Comparison of ENCODE assay signal across 8 mouse cellular contexts in genomic region chr2:153345454-153346220, GRCm38 (mm10). TPM values are rescaled to one million over a fixed set of nuclear protein-coding genes. Genes with fewer than 3 reads are reported as not detected.
DNase-seq lines count a peak whose midpoint lies in the region; ATAC-seq and TF ChIP-seq lines count a peak whose summit lies in the region.

Gene Asxl1, plus strand, starts transcription at chr2:153345829.

- no peak for TF ChIP-seq CTCF in MEL (IDR thresholded peaks at IDR 0.05 in 2 of 3, conservative IDR thresholded peaks at IDR 0.05 in 1 of 3; ENCODE audit: control insufficient read depth in 1 of 3, insufficient read depth in 1 of 3, low read depth in 2 of 3, low read length in 3 of 3, poor library complexity in 1 of 3, severe bottlenecking in 1 of 3)
- no peak for TF ChIP-seq CTCF in cerebellum, adult 2 months (IDR thresholded peaks at IDR 0.05; ENCODE audit: borderline replicate concordance, insufficient read depth, low read depth, low read length)
- TF ChIP-seq CTCF in forebrain, postnatal 0 days (IDR thresholded peaks at IDR 0.05; ENCODE audit: low read depth) = no peak

- 0 out of 4 replicates have a peak, but pooled peaks of 1 of the 2 experiments have one; percentile 2 for TF ChIP-seq EP300 in MEL (IDR thresholded peaks at IDR 0.05; ENCODE audit: low read depth in 1 of 2, low read length in 2 of 2)

- H3K27ac ChIP-seq in MEL (ENCODE audit: control insufficient read depth, low read depth, low read length) = peak within 1 kb of the TSS; percentile 96
- H3K27ac ChIP-seq in cerebellum, adult 2 months (ENCODE audit: insufficient read depth, low read length) = peak within 1 kb of the TSS; percentile 54
- H3K27ac ChIP-seq in forebrain, postnatal 0 days (ENCODE audit: low read depth, low read length) = peak within 1 kb of the TSS; percentile 97
- peak within 1 kb of the TSS; percentile 100 for H3K27ac ChIP-seq in lung, embryonic 15.5 days

- peaks cover 36% of the 10 kb centered on the region for H3K79me2 ChIP-seq in MEL (ENCODE audit: control insufficient read depth, insufficient read depth, low read length, poor library complexity)

- peak; percentile 59 to 65; a peak in 2 of 4 replicates for TF ChIP-seq POLR2A in MEL (IDR thresholded peaks at IDR 0.05; ENCODE audit: control insufficient read depth in 1 of 2, insufficient read depth in 1 of 2, low read depth in 1 of 2, low read length in 2 of 2, poor library complexity in 1 of 2)
- peak; percentile 31; the same call in 1 of the 2 replicates for TF ChIP-seq POLR2A in cerebellum, adult 2 months (IDR thresholded peaks at IDR 0.05; ENCODE audit: borderline replicate concordance, insufficient read depth, low read length)

- peaks cover 25 to 35% of the 10 kb centered on the region in 2 experiments for H3K4me1 ChIP-seq in MEL (ENCODE audit: control insufficient read depth in 1 of 2, insufficient read depth in 2 of 2, low read length in 2 of 2)
- peaks cover 3% of the 10 kb centered on the region; the same call in 1 of the 2 replicates for H3K4me1 ChIP-seq in cerebellum, adult 2 months (ENCODE audit: control insufficient read depth, insufficient read depth, low read length)
- H3K4me1 ChIP-seq in forebrain, postnatal 0 days (ENCODE audit: insufficient read depth) = peaks cover 20% of the 10 kb centered on the region
- H3K4me1 ChIP-seq in lung, embryonic 15.5 days = peaks cover 33% of the 10 kb centered on the region

- no peaks in the 10 kb centered on the region for H3K9me3 ChIP-seq in MEL (replicated peaks; ENCODE audit: insufficient read depth, low read length)
- no peaks in the 10 kb centered on the region for H3K9me3 ChIP-seq in forebrain, postnatal 0 days (ENCODE audit: low read length)
- no peaks in the 10 kb centered on the region for H3K9me3 ChIP-seq in lung, embryonic 15.5 days

- H3K4me2 ChIP-seq in forebrain, postnatal 0 days (ENCODE audit: low read depth) = peak within 1 kb of the TSS; percentile 76
- peak within 1 kb of the TSS; percentile 64 for H3K4me2 ChIP-seq in lung, embryonic 15.5 days

- no peaks in the 10 kb centered on the region for H3K27me3 ChIP-seq in MEL (ENCODE audit: control insufficient read depth in 1 of 2, insufficient read depth in 2 of 2, low read length in 2 of 2)
- H3K27me3 ChIP-seq in cerebellum, adult 2 months (ENCODE audit: control insufficient read depth, insufficient read depth, low read length) = no peaks in the 10 kb centered on the region
- H3K27me3 ChIP-seq in forebrain, postnatal 0 days (ENCODE audit: insufficient read depth, low read length) = no peaks in the 10 kb centered on the region
- no peaks in the 10 kb centered on the region for H3K27me3 ChIP-seq in lung, embryonic 15.5 days

- H3K36me3 ChIP-seq in MEL (ENCODE audit: control insufficient read depth in 1 of 2, insufficient read depth in 2 of 2, low read length in 2 of 2) = peaks cover 2 to 49% of the 10 kb centered on the region in 2 experiments; a peak in 3 of 4 replicates
- H3K36me3 ChIP-seq in forebrain, postnatal 0 days (ENCODE audit: insufficient read depth) = no peaks in the 10 kb centered on the region
- H3K36me3 ChIP-seq in lung, embryonic 15.5 days = peaks cover 6% of the 10 kb centered on the region; the same call in 1 of the 2 replicates

- peak; percentile 99 for DNase-seq in MEL (ENCODE audit: low read depth, low spot score)
- peak; percentile 94 to 96 for DNase-seq in cerebellum, adult 2 months
- peak; percentile 98 for DNase-seq in forebrain, postnatal 0 days
- DNase-seq in heart, postnatal 4 days = peak; percentile 97
- DNase-seq in layer of hippocampus, adult 8-10 months (ENCODE audit: low spot score in 2 of 2) = peak; percentile 95 to 98
- peak; percentile 98 for DNase-seq in ovary, adult 18-20 months (ENCODE audit: low spot score)
- peak; percentile 97 for DNase-seq in thymus, postnatal 0 days (ENCODE audit: low spot score)

- ATAC-seq in forebrain, postnatal 0 days = peak; percentile 98
- ATAC-seq in lung, embryonic 15.5 days (ENCODE audit: borderline replicate concordance, extremely low read depth, low FRiP score, low TSS enrichment) = peak; percentile 95

- peak within 1 kb of the TSS; percentile 82 to 85 for H3K4me3 ChIP-seq in MEL (ENCODE audit: control insufficient read depth in 1 of 2, insufficient read depth in 1 of 2, low read depth in 2 of 2, low read length in 2 of 2)
- peak within 1 kb of the TSS; percentile 91 for H3K4me3 ChIP-seq in cerebellum, adult 2 months (replicated peaks; ENCODE audit: insufficient read depth, low read depth, low read length)
- peak within 1 kb of the TSS; percentile 97 for H3K4me3 ChIP-seq in forebrain, postnatal 0 days (ENCODE audit: low read depth, low read length)
- peak within 1 kb of the TSS; percentile 84 for H3K4me3 ChIP-seq in lung, embryonic 15.5 days

- WGBS in cerebellum, adult 2 months = under 1% methylated on average over 77 of the region's 79 CpGs
- under 1% methylated on average over 72 of the region's 79 CpGs for WGBS in forebrain, postnatal 0 days
- under 1% methylated on average over 71 of the region's 79 CpGs for WGBS in lung, embryonic 15.5 days

- TF ChIP-seq RAD21 in MEL (IDR thresholded peaks at IDR 0.05; ENCODE audit: low read depth, low read length) = no peak

- H3K9ac ChIP-seq in MEL (ENCODE audit: control insufficient read depth, low read depth, low read length, poor library complexity, severe bottlenecking) = peak within 1 kb of the TSS; percentile 99
- peak within 1 kb of the TSS; percentile 95 for H3K9ac ChIP-seq in forebrain, postnatal 0 days
- H3K9ac ChIP-seq in lung, embryonic 15.5 days = peak within 1 kb of the TSS; percentile 96

TF ChIP-seq in MEL, 35 proteins besides CTCF, POLR2A, EP300 and RAD21 (continues in another document):
- TF ChIP-seq TAL1 (IDR thresholded peaks at IDR 0.05; ENCODE audit: low read length) (no peak), ETS1 (IDR thresholded peaks at IDR 0.05; ENCODE audit: low read depth, low read length) (no peak), ZC3H11A (IDR thresholded peaks at IDR 0.05; ENCODE audit: low read depth, low read length) (no peak), SMC3 (IDR thresholded peaks at IDR 0.05; ENCODE audit: low read depth, low read length) (0 out of 2 replicates have a peak, but pooled peaks have one; percentile 5), ZMIZ1 (IDR thresholded peaks at IDR 0.05; ENCODE audit: low read depth, low read length) (peak; percentile 85), CHD2 (IDR thresholded peaks at IDR 0.05; ENCODE audit: low read length) (peak; percentile 98), MYC (IDR thresholded peaks at IDR 0.05; ENCODE audit: low read depth, low read length) (peak; percentile 92), E2F4 (IDR thresholded peaks at IDR 0.05; ENCODE audit: borderline replicate concordance, low read depth, low read length) (peak; percentile 40; the same call in 1 of the 2 replicates), BHLHE40 (IDR thresholded peaks at IDR 0.05; ENCODE audit: borderline replicate concordance, low read depth, low read length) (no peak), USF2 (IDR thresholded peaks at IDR 0.05; ENCODE audit: borderline replicate concordance in 1 of 2, insufficient read depth in 1 of 2, low read depth in 1 of 2, low read length in 2 of 2) (no peak), GATA1 (IDR thresholded peaks at IDR 0.05; ENCODE audit: low read depth, low read length) (no peak), GABPA (IDR thresholded peaks at IDR 0.05; ENCODE audit: low read depth, low read length) (no peak), TBP (IDR thresholded peaks at IDR 0.05; ENCODE audit: low read depth, low read length) (peak; percentile 78), MAFK (IDR thresholded peaks at IDR 0.05; ENCODE audit: borderline replicate concordance, low read depth, low read length) (no peak), CHD1 (IDR thresholded peaks at IDR 0.05; ENCODE audit: low read depth, low read length) (peak; percentile 7; the same call in 1 of the 2 replicates), ZKSCAN1 (IDR thresholded peaks at IDR 0.05; ENCODE audit: low read depth, low read length) (no peak; the same call in 1 of the 2 replicates), POLR2AphosphoS2 (IDR thresholded peaks at IDR 0.05; ENCODE audit: low read length) (no peak; the same call in 1 of the 2 replicates), USF1 (IDR thresholded peaks at IDR 0.05; ENCODE audit: low read depth, low read length) (0 out of 2 replicates have a peak, but pooled peaks have one; percentile 16), MXI1 (IDR thresholded peaks at IDR 0.05; ENCODE audit: low read depth, low read length) (peak; percentile 73), ELF1 (IDR thresholded peaks at IDR 0.05; ENCODE audit: low read depth, low read length) (peak; percentile 95), TCF12 (IDR thresholded peaks at IDR 0.05; ENCODE audit: low read depth, low read length) (peak; percentile 39; the same call in 1 of the 2 replicates), SIN3A (IDR thresholded peaks at IDR 0.05; ENCODE audit: low read length) (peak; percentile 93), ZNF384 (IDR thresholded peaks at IDR 0.05; ENCODE audit: low read depth, low read length) (peak; percentile 98), MYB (IDR thresholded peaks at IDR 0.05; ENCODE audit: low read depth, low read length) (no peak), JUND (IDR thresholded peaks at IDR 0.05; ENCODE audit: low read depth, low read length) (no peak), HCFC1 (IDR thresholded peaks at IDR 0.05; ENCODE audit: low read depth, low read length) (peak; percentile 97), MAZ (IDR thresholded peaks at IDR 0.05; ENCODE audit: low read depth, low read length) (peak; percentile 90), NELFE (IDR thresholded peaks at IDR 0.05; ENCODE audit: low read depth, low read length) (peak; percentile 58), MEF2A (IDR thresholded peaks at IDR 0.05; ENCODE audit: extremely low read depth, insufficient replicate concordance, low read depth, low read length, poor library complexity, severe bottlenecking) (no peak), MAX (IDR thresholded peaks at IDR 0.05; ENCODE audit: low read length) (peak; percentile 54), KAT2A (conservative IDR thresholded peaks at IDR 0.05; ENCODE audit: low read depth, low read length) (peak; percentile 81)

RNA-seq across cellular contexts. Expression of gene Asxl1, which starts in this region (rescaled TPM):
- 15.2 and 20.6 TPM in 2 replicates for total RNA-seq in MEL (2012; rRNA removed)
- 10 to 100 TPM in 1 of 2 experiments, not detected in 1; 35.5 TPM for polyA plus RNA-seq in MEL (2012; ENCODE audit: insufficient read depth in 1 of 2, insufficient read length in 2 of 2, low read depth in 1 of 2, low replicate concordance in 2 of 2, missing spikeins in 1 of 2)
- 20.5 and 21.8 TPM in 2 replicates for polyA plus RNA-seq in cerebellum, adult 2 months (2012; rRNA removed)
- total RNA-seq in forebrain, postnatal 0 days (2014; rRNA removed) = 26.2 and 32.6 TPM in 2 replicates
- polyA plus RNA-seq in forebrain, postnatal 0 days (2015; fragmentation: Nextera tagmentation; extraction: Ambion mirVana) = 8.4 and 12.3 TPM in 2 replicates
- 10 to 100 TPM; 37.0 to 38.2 TPM for total RNA-seq in heart, postnatal 4 days (2021)
- 10 to 100 TPM; 32.3 to 39.0 (median 34.2) TPM for total RNA-seq in layer of hippocampus, adult 8-10 months (2022)
- 15.9 and 16.3 TPM in 2 replicates for polyA plus RNA-seq in lung, embryonic 15.5 days (2015; fragmentation: Nextera tagmentation; extraction: Ambion mirVana)
- polyA plus RNA-seq in thymus, postnatal 0 days (2015; fragmentation: Nextera tagmentation; extraction: Ambion mirVana) = 13.3 and 15.6 TPM in 2 replicates

Comparison
In these comparisons a context has a peak if more than half of its experiments do, and no peak if none do; other contexts are left out.
1. Peak in every context shown above with its lines: DNase-seq, ATAC-seq, H3K4me3 ChIP-seq and H3K27ac ChIP-seq.